ENCODE assay signal across 10 mouse cellular contexts in the genomic region with DNA sequence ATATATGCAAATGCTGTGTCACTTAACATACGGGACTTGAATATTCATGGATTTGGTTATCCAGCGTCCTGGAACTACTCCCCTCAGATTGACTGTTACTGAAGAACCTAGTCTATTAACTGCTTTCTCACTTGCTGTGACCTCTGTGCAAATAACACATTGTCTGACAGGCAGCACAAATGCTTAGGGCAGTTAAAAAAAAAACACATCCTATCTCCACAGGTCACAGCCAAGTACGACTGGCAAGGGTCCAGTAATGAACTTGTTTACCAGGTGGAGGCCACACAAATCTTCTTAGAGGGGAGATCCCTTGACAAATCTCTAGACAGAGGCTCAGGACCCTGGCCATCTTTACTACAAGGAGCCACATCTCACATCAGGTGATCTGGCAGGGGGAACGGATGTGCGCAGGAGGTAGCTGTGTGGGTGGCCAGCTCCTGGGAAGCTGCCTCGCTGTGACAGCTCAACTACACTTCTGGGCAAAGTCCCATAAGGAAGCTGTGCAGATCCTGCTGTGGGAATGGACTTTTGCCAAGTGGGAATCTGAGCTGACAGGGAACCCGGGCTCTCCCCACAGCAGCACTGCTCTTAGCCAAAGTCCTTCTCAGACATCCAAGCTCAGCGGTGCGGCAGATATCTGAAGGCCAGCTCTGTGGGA.
DNase-seq lines count a peak whose midpoint lies in the region; ATAC-seq and TF ChIP-seq lines count a peak whose summit lies in the region.
"Had no signal": no experiment of that assay in that cellular context is flagged by ENCODE, and none has a peak within 500 bp of the region (broad histone marks: within the 10 kb centered on the region; RNA-seq: fewer than 3 reads in every experiment).

No protein-coding gene starts in this region.

- no peaks in the 10 kb centered on the region for H3K9me3 ChIP-seq in hindbrain, embryonic 16.5 days (ENCODE audit: control insufficient read depth, low read length)
- no peaks in the 10 kb centered on the region for H3K9me3 ChIP-seq in hindbrain, embryonic 10.5 days
- H3K9me3 ChIP-seq in heart, embryonic 14.5 days (ENCODE audit: control insufficient read depth, low read length), result no peaks in the 10 kb centered on the region

- TF ChIP-seq POLR2A in brain, embryonic 14.5 days (IDR thresholded peaks at IDR 0.05; ENCODE audit: borderline replicate concordance, extremely low read depth, insufficient read depth, insufficient read length, poor library complexity, severe bottlenecking), result no peak

- 49% methylated on average over 9 of the region's 9 CpGs for WGBS in hindbrain, embryonic 16.5 days
- 83% methylated on average over 9 of the region's 9 CpGs for WGBS in hindbrain, embryonic 10.5 days
- WGBS in heart, embryonic 14.5 days, result 45% methylated on average over 9 of the region's 9 CpGs

- H3K4me3 ChIP-seq in hindbrain, embryonic 16.5 days (ENCODE audit: low read length), result no peak overlapping the region
- no peak overlapping the region for H3K4me3 ChIP-seq in hindbrain, embryonic 10.5 days
- no peak overlapping the region for H3K4me3 ChIP-seq in heart, embryonic 14.5 days (ENCODE audit: control insufficient read depth in 1 of 2, insufficient read depth in 1 of 2, low read depth in 1 of 2, low read length in 2 of 2)
- H3K4me3 ChIP-seq: erythroblast, embryonic 14.5 days; myocyte had no signal

- TF ChIP-seq CTCF in brain, embryonic 14.5 days (IDR thresholded peaks at IDR 0.05; ENCODE audit: borderline replicate concordance, extremely low read depth, insufficient read depth, insufficient read length), result no peak

- no peak for DNase-seq in hindbrain, embryonic 10.5 days (ENCODE audit: low spot score)
- peak; percentile 84 for DNase-seq in brain, embryonic 14.5 days (ENCODE audit: low read depth)
- peak; percentile 54 to 73 for DNase-seq in kidney, postnatal 4 days
- DNase-seq in retina, embryonic 14.5 days (ENCODE audit: low spot score), result peak; percentile 4
- DNase-seq in spleen, postnatal 4 days (ENCODE audit: low spot score in 2 of 2), result no peak

- ATAC-seq in hindbrain, embryonic 16.5 days, result peak; percentile 75
- peak; percentile 75 for ATAC-seq in heart, embryonic 14.5 days (ENCODE audit: insufficient number of reproducible peaks, insufficient read depth, low FRiP score, low read depth)
- no peak for ATAC-seq in CD4-positive, CD25-positive, alpha-beta regulatory T cell, adult 4 months

- no peaks in the 10 kb centered on the region for H3K27me3 ChIP-seq in hindbrain, embryonic 16.5 days (replicated peaks; ENCODE audit: control insufficient read depth, insufficient read depth, low read length)
- no peaks in the 10 kb centered on the region for H3K27me3 ChIP-seq in hindbrain, embryonic 10.5 days (ENCODE audit: insufficient read depth, poor library complexity, severe bottlenecking)
- H3K27me3 ChIP-seq in heart, embryonic 14.5 days (ENCODE audit: control insufficient read depth, insufficient read depth, low read length), result no peaks in the 10 kb centered on the region

- no peaks in the 10 kb centered on the region for H3K36me3 ChIP-seq in hindbrain, embryonic 16.5 days (ENCODE audit: control insufficient read depth, insufficient read depth, low read length)
- no peaks in the 10 kb centered on the region for H3K36me3 ChIP-seq in hindbrain, embryonic 10.5 days
- no peaks in the 10 kb centered on the region for H3K36me3 ChIP-seq in heart, embryonic 14.5 days (ENCODE audit: control insufficient read depth, insufficient read depth, low read length)

- no peak overlapping the region for H3K9ac ChIP-seq in hindbrain, embryonic 16.5 days (ENCODE audit: low read depth, low read length)
- H3K9ac ChIP-seq in heart, embryonic 14.5 days (ENCODE audit: low read length), result no peak overlapping the region

- no peak overlapping the region for H3K27ac ChIP-seq in hindbrain, embryonic 16.5 days (ENCODE audit: low read depth, low read length)
- H3K27ac ChIP-seq in hindbrain, embryonic 10.5 days, result no peak overlapping the region
- H3K27ac ChIP-seq in heart, embryonic 14.5 days (replicated peaks in 1 of 2; ENCODE audit: control insufficient read depth in 1 of 2, insufficient read depth in 1 of 2, low read depth in 2 of 2, low read length in 2 of 2), result no peak overlapping the region; a peak in 1 of 4 replicates

- H3K4me2 ChIP-seq in hindbrain, embryonic 16.5 days (ENCODE audit: low read length), result no peak overlapping the region
- no peak overlapping the region for H3K4me2 ChIP-seq in heart, embryonic 14.5 days (ENCODE audit: low read length)

- H3K4me1 ChIP-seq in hindbrain, embryonic 16.5 days (ENCODE audit: control insufficient read depth, insufficient read depth, low read depth, low read length), result peaks cover 5% of the 10 kb centered on the region
- H3K4me1 ChIP-seq in hindbrain, embryonic 10.5 days (replicated peaks), result no peaks in the 10 kb centered on the region
- H3K4me1 ChIP-seq in heart, embryonic 14.5 days (ENCODE audit: control insufficient read depth in 2 of 2, insufficient read depth in 2 of 2, low read length in 2 of 2), result peaks cover 0 to 2% of the 10 kb centered on the region in 2 experiments; a peak in 1 of 4 replicates

Comparison
In these comparisons a context has a peak if more than half of its experiments do, and no peak if none do; other contexts are left out.
1. DNase-seq: peak in brain, embryonic 14.5 days (single experiment), kidney, postnatal 4 days (2 of 2) and retina, embryonic 14.5 days (single experiment); none in hindbrain, embryonic 10.5 days (single experiment) and spleen, postnatal 4 days (0 of 2).